Mouse (Mus musculus) WW6 (cell line): ENCODE results near the gene Xpo4.

ENCODE experiments used
- DNase-seq: peaks from one replicate; pipeline ENCODE4 v3.0.0-alpha.2; 2013; ENCODE audit warnings: low read depth, low spot score

Xpo4 gene

DNA sequence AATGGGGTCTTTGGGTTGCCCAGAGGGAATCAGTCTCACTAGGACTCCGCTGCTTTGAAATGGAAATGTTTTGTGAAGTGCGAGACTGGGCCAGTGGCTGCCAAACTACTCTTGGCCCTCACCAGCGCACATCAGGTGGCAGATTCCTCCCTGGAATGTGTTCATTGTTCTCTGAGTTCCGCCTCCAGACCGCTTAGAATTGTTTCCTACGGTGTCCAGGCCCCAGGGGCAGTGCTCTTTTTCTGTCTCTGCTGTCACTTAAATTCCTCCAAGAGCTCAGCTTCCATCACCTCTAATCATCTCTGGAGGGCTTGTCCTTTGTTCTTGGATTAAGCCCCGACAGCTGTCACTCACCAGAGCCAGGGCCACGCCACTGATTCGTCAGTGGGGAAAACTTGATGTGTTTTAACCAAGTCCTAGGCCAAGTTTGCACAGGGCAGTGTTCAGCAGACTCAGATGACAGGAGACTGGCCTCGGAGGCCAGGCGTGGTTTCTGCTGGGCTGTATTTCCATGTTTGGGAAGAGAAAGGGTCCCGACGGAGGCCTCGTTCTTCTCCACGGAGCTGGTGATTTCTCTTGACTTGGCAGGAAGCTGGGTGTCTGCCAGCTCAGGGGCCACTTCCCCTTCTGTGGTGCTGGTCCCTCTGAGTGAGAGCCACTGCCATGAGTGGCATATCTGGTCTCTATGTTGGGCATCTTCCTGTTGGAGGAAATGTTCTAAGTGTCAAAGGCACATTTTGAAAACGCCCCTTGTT lies 127.8 kb downstream of the Xpo4 start:
- DNase-seq = no peak

DNA sequence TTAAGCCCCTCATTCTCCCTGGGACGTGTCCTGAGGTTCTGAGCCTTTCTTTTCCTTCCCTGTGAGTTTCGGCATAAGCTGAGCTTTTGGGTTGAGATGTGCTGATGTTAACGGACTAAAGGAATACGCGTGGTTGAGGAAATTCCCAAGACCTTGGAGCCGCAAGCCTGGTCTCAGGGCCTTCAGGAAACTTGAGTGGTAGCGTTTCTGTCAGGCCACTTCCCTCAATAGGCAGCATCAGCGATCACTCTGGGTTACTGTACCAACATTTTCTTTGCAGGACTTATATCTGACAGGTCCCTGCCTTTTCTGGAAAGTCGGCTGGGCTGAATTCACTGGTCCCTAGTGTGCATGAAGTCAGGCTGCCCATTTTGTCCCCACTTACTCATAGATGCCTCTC lies 128.4 kb downstream of the Xpo4 start:
- DNase-seq = no peak

DNA sequence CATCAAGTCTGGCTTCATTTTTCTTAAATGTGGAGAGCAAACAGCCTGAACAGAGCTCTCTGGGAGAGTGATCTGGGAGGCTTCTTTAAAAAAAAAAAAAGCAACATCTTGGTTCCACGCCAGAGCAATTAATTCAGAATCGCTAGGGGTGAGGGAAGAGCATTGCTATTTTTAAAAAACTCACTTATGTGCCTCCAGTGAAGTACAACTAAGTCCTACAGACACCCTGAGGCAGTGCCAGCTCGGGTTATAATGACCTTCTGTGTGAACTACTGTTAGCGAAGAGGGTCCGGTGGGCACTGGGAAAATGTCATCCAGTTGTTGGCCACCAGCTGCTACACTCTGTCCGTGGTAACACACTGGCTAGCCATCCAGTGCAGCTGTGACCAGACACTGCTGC lies 129.6 kb downstream of the Xpo4 start:
- DNase-seq = no peak

DNA sequence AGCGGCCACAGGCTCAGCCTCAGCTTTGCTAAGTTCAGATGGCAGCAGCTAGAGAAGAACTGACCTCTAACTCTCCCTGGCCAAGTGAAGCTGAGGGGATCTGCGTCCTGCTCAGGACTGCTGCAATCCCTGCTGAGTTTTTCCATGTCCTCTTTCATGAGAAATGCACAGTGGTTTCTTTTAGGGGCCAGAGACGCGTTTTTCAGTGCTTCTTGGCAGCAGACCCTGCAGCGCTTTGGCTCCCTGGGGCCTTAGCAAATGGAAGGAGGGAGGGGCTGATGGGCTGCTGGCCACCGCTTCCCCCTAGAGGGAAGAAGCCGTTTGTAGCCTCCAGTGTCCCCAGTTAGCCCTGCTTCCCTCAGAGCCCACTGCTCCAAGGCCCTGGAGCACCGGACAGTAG lies 130.3 kb downstream of the Xpo4 start:
- DNase-seq = no peak

DNA sequence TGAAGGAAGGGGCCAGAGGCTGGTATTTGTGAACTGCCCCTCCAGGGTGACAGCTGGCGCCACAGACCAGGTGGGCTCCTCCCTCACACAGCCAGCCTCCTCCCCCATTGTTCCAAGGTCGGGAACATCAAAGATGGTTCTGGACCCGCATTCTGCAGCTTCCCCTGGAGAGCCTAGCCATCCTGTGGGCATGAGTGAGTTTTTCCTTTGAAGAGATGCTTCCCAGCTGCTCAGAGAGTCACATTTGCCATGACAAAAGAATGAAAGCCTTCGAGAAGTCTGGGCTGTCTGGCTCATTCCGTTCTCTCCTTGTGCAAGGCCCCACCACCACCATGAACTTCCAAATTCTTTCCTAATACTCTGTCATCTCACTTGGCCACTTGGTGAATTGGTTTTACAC lies 130.9 kb downstream of the Xpo4 start:
- DNase-seq = no peak

DNA sequence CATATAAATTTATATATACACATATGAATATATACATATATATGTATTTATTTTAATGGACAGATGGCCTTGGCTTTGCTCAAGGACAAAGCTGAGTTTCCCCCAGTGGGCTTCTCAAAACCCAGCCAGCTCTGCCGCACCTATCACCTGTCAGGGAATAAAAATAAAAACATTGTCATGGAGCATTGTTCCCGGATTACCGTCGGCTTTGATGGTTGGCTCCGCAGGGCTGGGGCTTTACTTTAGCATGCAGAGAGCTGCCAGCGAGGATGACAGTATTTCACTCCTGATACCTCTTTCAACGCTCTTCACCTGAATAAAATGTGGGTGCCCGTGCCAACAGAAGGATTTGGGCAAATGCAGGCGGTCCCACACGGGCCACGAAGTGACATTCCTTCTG lies 131.4 kb downstream of the Xpo4 start:
- no peak for DNase-seq

DNA sequence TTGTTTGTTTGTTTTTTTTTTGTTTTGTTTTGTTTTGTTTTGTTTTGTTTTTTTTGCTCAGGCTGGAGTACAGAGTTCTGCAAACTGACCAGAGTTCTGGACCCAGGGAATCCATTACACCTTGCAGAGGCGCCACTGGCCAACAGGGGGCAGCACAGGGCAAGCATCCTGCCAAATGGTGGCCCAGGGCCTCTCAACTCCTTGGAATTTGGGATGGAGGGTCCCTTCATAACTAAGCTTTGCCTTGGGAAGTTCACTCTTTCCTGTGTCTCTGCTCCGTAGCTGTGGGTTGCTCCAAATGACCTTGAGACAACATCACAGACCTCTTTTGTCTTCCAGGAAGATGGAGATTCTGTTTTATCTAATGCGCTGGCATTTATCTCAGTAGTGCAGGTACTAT lies 132.0 kb downstream of the Xpo4 start:
- DNase-seq = no peak

DNA sequence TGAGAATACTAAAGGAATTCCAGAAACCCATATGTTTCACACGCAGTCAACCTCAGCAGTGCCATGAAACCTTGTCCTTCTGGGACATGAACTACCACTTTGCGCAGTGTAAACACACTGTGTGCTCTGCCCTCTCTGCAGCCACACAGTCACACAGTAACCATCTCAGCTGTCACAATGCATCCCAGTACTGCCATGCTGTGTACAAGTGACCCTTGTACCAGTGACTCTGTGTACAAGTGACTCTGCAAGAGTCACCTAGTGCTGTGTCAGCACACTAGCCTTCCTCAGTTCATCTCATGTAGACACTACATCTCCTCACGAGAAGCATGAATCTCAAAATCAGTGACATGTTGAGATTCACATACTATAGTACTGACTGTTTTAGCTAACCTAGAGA lies 132.7 kb downstream of the Xpo4 start:
- no peak for DNase-seq

DNA sequence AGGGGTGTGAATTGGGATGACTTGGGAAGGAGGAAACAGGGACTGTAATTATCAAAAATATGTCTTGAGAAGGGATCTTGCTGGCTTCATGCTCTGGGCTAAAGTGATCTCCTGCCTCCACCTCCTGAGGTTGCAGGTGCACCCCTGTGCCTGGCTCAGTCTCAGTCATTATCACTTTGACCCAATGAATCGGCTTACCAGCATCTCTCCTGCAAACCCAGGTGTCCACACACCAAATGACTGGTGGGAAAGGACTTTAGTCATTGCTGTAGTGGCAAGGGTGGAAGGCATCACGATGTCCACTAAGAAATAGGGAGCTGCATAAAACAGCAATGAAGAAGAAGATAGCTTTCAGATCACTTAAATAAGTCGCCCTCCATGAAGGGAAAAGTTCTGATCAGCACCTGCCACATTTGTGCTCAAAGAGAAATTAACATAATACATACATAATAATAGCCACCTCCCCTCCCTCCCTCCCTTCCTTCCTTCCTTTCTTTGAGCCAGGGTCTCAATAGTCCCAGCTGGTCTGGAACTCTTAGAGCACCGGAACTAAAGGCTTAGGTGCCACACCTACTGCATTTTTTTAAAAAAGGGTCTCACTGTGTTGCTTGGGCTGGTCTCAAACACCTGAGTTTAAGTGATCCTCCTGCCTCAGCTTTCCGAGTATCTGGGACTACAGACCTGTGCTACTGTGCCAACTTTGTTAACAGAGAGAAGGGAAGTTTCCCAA lies 135.3 kb downstream of the Xpo4 start:
- DNase-seq = no peak

DNA sequence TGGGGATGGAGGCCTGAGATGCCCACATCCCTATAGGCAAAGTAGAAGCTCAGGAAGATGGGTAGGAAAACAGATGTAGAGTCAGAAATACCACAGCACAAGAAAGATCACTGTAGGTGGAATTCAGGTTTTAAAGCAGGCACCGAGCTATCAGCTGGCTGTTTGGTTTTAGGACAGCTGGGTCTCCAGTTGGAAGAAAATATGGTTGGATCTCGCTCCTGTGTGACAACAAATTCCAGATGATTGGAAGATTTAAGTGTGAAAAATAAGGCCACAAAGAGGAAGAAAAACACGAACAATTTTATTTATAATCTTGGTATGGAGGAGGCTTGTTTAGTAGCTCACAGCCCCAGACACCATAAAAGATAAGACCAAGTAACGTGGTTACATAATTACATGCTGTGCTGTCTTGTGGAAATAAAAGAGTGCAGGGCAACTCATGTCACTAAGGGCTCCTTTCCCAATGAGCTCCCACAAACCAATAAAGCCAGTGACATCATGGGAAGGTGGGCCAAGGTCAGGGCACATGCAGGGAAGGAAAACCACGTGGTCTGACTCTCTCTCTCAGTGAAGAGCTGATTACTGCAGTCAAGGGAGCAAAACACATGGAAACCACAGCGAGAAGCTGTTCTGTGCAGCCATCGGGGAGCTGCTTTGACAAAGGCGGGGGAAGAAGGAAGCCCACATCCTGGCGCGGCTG lies 136.0 kb downstream of the Xpo4 start:
- no peak for DNase-seq

DNA sequence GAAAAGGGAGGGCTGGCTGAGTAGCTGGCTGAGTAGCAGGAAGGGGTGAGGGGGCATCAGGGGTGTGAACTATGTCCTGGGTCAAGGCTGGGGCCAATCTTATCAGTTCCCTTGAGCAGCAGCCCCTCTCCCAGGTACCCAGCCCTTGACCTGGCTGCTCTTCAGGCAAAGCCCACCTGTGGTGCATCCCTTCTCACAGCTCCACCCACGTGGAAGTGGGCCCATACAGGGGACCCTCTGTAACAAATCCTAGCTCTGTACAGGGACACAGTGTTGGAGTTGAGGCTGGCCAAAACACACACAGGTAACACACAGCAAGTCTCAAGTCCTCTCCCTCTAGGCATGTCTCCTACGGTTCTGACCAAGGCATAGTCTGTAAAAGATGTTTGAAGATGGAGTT lies 137.6 kb downstream of the Xpo4 start:
- DNase-seq = no peak
